Mouse (Mus musculus) spleen, adult 2 months (tissue): ENCODE measurements around the gene Flywch2.

ENCODE experiments used
- CTCF ChIP-seq: fragments of 200-500 bp; IDR thresholded peaks from 2 replicates; pipeline ENCODE4 v1.5.1; 2011; ENCODE audit warnings: mild to moderate bottlenecking, inconsistent platforms; ENCODE audit not compliant: insufficient read depth, insufficient read length, insufficient replicate concordance; ENCODE audit errors: extremely low read depth
- POLR2A ChIP-seq: fragments of 200-500 bp; IDR thresholded peaks from 2 replicates; pipeline ENCODE4 v1.6.1; 2011; ENCODE audit warnings: low read depth, low read length, inconsistent platforms

DNA sequence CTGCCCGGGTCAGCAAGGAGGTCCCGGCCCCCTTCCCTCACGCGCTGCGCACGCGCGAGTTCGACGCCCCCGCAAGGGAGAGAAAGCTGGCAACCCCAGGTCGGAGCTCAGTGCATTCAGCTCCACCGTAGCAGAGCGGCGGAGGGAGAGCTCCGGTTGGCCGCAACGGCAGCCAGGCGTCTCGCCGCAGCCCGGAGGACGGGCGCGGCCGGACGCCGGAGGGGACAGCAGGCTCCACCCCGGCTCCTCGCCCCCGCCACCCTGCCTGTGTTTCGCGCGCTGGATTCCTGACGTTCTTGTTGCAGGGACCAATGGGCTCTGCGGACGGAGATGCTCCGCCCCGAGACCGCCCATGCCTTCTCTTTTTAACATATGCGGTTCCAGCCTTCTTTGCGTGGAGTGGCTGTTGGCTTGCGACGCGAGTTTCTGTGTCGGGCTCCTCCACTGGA, 45.7 kb downstream of the Flywch2 start:
- no peak for TF ChIP-seq CTCF
- no peak for TF ChIP-seq POLR2A
